Mouse (Mus musculus) embryonic facial prominence, embryonic 10.5 days (tissue): ENCODE results near the gene Stk40. TPM values are rescaled to one million over a fixed set of nuclear protein-coding genes. Genes with fewer than 3 reads are reported as not detected.

Source experiments
- DNase-seq: peaks from one replicate; pipeline ENCODE4 v3.0.0-alpha.2; 2017; ENCODE audit warnings: low spot score
- H3K27ac ChIP-seq: fragments of 300-500 bp; sonication (generic); replicated peaks from 2 replicates; pipeline ENCODE4 v1.5.1; 2016; ENCODE audit warnings: mild to moderate bottlenecking
- H3K27me3 ChIP-seq: fragments of 300-500 bp; sonication (generic); replicated peaks from 2 replicates; pipeline ENCODE4 v1.6.1; 2016; ENCODE audit warnings: low read depth, mild to moderate bottlenecking; ENCODE audit not compliant: poor library complexity, severe bottlenecking
- H3K36me3 ChIP-seq: fragments of 300-500 bp; sonication (generic); replicated peaks from 2 replicates; pipeline ENCODE4 v1.6.1; 2016; ENCODE audit warnings: mild to moderate bottlenecking, moderate library complexity
- H3K4me1 ChIP-seq: fragments of 300-500 bp; sonication (generic); 2 replicates; pipeline ENCODE4 v1.6.1; 2016
- H3K4me3 ChIP-seq: fragments of 300-500 bp; sonication (generic); 2 replicates; pipeline ENCODE4 v1.5.1; 2016; ENCODE audit warnings: mild to moderate bottlenecking, moderate library complexity
- H3K9me3 ChIP-seq: fragments of 300-500 bp; sonication (generic); 2 replicates; pipeline ENCODE4 v1.6.1; 2016; ENCODE audit warnings: mild to moderate bottlenecking
- WGBS: fragments of 180-500 bp; shearing (Covaris S2); methylation state at CpG from one replicate; pipeline ENCODE4 v1.1.7; 2016; 5-methylcytosine and 5-hydroxymethylcytosine counted together
- polyA plus RNA-seq: library from polyadenylated mRNA; unstranded; fragments of >200 nt; fragmentation: Nextera tagmentation; extraction: Ambion mirVana; gene quantifications from 2 replicates; pipeline ENCODE4 v1.2.1, GENCODE M21; 2016

Gene Stk40
- polyA plus RNA-seq, 1 experiment from 2014 or later = 43.8 TPM

GRCm38 (mm10) chr4:126117116-126117515, 13.4 kb downstream of the Stk40 start:
- no peak overlapping the region for H3K27ac ChIP-seq
- H3K36me3 ChIP-seq = peaks cover 41% of the 10 kb centered on the region
- H3K4me1 ChIP-seq = peaks cover 12% of the 10 kb centered on the region
- no peak overlapping the region for H3K4me3 ChIP-seq
- H3K9me3 ChIP-seq = peaks cover 11% of the 10 kb centered on the region; the same call in 1 of the 2 replicates
- no peak for DNase-seq
- H3K27me3 ChIP-seq = no peaks in the 10 kb centered on the region
- 92% methylated on average over 8 of the region's 8 CpGs for WGBS

GRCm38 (mm10) chr4:126118651-126119050, 14.9 kb downstream of the Stk40 start:
- peaks cover 46% of the 10 kb centered on the region for H3K36me3 ChIP-seq
- no peaks in the 10 kb centered on the region for H3K27me3 ChIP-seq
- H3K4me1 ChIP-seq = peaks cover 12% of the 10 kb centered on the region
- no peak for DNase-seq
- no peak overlapping the region for H3K27ac ChIP-seq
- peaks cover 11% of the 10 kb centered on the region; the same call in 1 of the 2 replicates for H3K9me3 ChIP-seq
- WGBS = 92% methylated on average over 4 of the region's 4 CpGs
- no peak overlapping the region for H3K4me3 ChIP-seq

GRCm38 (mm10) chr4:126119051-126119450, 15.3 kb downstream of the Stk40 start:
- H3K27ac ChIP-seq = no peak overlapping the region
- no peak for DNase-seq
- peaks cover 48% of the 10 kb centered on the region for H3K36me3 ChIP-seq
- 76% methylated on average over 1 of the region's 1 CpGs for WGBS
- H3K4me1 ChIP-seq = peaks cover 9% of the 10 kb centered on the region
- H3K9me3 ChIP-seq = peaks cover 11% of the 10 kb centered on the region; the same call in 1 of the 2 replicates
- no peak overlapping the region for H3K4me3 ChIP-seq
- no peaks in the 10 kb centered on the region for H3K27me3 ChIP-seq

- peaks cover 11% of the 10 kb centered on the region; the same call in 1 of the 2 replicates for H3K9me3 ChIP-seq
- no peak for DNase-seq
- H3K4me1 ChIP-seq = peaks cover 9% of the 10 kb centered on the region
- no peak overlapping the region for H3K4me3 ChIP-seq
- H3K36me3 ChIP-seq = peaks cover 58% of the 10 kb centered on the region
- no peak overlapping the region for H3K27ac ChIP-seq
- WGBS = 92% methylated on average over 5 of the region's 5 CpGs
- no peaks in the 10 kb centered on the region for H3K27me3 ChIP-seq
Observed at GRCm38 (mm10) chr4:126120052-126120451, 16.3 kb downstream of the Stk40 start.

- H3K4me3 ChIP-seq = no peak overlapping the region
- H3K27me3 ChIP-seq = no peaks in the 10 kb centered on the region
- no peak overlapping the region for H3K27ac ChIP-seq
- H3K36me3 ChIP-seq = peaks cover 62% of the 10 kb centered on the region
- peaks cover 11% of the 10 kb centered on the region; the same call in 1 of the 2 replicates for H3K9me3 ChIP-seq
- DNase-seq = no peak
- WGBS = 93% methylated on average over 2 of the region's 2 CpGs
- peaks cover 7% of the 10 kb centered on the region for H3K4me1 ChIP-seq
Observed at GRCm38 (mm10) chr4:126120506-126120905, 16.7 kb downstream of the Stk40 start.

GRCm38 (mm10) chr4:126123309-126124040, 19.7 kb downstream of the Stk40 start:
- peaks cover 79% of the 10 kb centered on the region for H3K36me3 ChIP-seq
- H3K4me3 ChIP-seq = no peak overlapping the region
- no peak overlapping the region for H3K27ac ChIP-seq
- WGBS = 92% methylated on average over 10 of the region's 10 CpGs
- peaks cover 11% of the 10 kb centered on the region; the same call in 1 of the 2 replicates for H3K9me3 ChIP-seq
- DNase-seq = no peak
- no peaks in the 10 kb centered on the region for H3K4me1 ChIP-seq
- H3K27me3 ChIP-seq = no peaks in the 10 kb centered on the region

GRCm38 (mm10) chr4:126130502-126130901, 26.7 kb downstream of the Stk40 start:
- Histone ChIP-seq H3K9me3 (no peaks in the 10 kb centered on the region), H3K36me3 (peaks cover 92% of the 10 kb centered on the region), H3K4me1 (peaks cover 46% of the 10 kb centered on the region), H3K27ac (peak overlapping the region; percentile 74), H3K4me3 (no peak overlapping the region), H3K27me3 (no peaks in the 10 kb centered on the region)
- DNase-seq = peak; percentile 54
- 40% methylated on average over 11 of the region's 11 CpGs for WGBS

GRCm38 (mm10) chr4:126131290-126132121, 27.7 kb downstream of the Stk40 start:
- peaks cover 46% of the 10 kb centered on the region for H3K4me1 ChIP-seq
- no peak overlapping the region for H3K4me3 ChIP-seq
- no peaks in the 10 kb centered on the region for H3K27me3 ChIP-seq
- peak overlapping the region; percentile 75 for H3K27ac ChIP-seq
- WGBS = 65% methylated on average over 10 of the region's 10 CpGs
- H3K36me3 ChIP-seq = peaks cover 92% of the 10 kb centered on the region
- no peaks in the 10 kb centered on the region for H3K9me3 ChIP-seq
- peak; percentile 37 for DNase-seq

GRCm38 (mm10) chr4:126132636-126133264, 29.0 kb downstream of the Stk40 start:
- WGBS = 81% methylated on average over 6 of the region's 6 CpGs
- Histone ChIP-seq H3K9me3 (no peaks in the 10 kb centered on the region), H3K27ac (peak overlapping the region; percentile 75), H3K36me3 (peaks cover 91% of the 10 kb centered on the region), H3K4me1 (peaks cover 46% of the 10 kb centered on the region), H3K27me3 (no peaks in the 10 kb centered on the region), H3K4me3 (no peak overlapping the region)
- DNase-seq = no peak

GRCm38 (mm10) chr4:126134236-126134635, 30.5 kb downstream of the Stk40 start:
- H3K4me1 ChIP-seq = peaks cover 43% of the 10 kb centered on the region
- no peak for DNase-seq
- H3K9me3 ChIP-seq = no peaks in the 10 kb centered on the region
- H3K4me3 ChIP-seq = no peak overlapping the region
- H3K36me3 ChIP-seq = peaks cover 91% of the 10 kb centered on the region
- H3K27ac ChIP-seq = no peak overlapping the region
- H3K27me3 ChIP-seq = no peaks in the 10 kb centered on the region
- WGBS = 91% methylated on average over 4 of the region's 4 CpGs

- Histone ChIP-seq H3K4me3 (no peak overlapping the region), H3K9me3 (no peaks in the 10 kb centered on the region), H3K27ac (no peak overlapping the region), H3K4me1 (peaks cover 39% of the 10 kb centered on the region), H3K36me3 (peaks cover 91% of the 10 kb centered on the region), H3K27me3 (no peaks in the 10 kb centered on the region)
- no peak for DNase-seq
- 91% methylated on average over 4 of the region's 4 CpGs for WGBS
Observed at GRCm38 (mm10) chr4:126134639-126135038, 30.9 kb downstream of the Stk40 start.

GRCm38 (mm10) chr4:126137773-126138172, 34.0 kb downstream of the Stk40 start:
- Histone ChIP-seq H3K4me3 (no peak overlapping the region), H3K4me1 (peaks cover 25% of the 10 kb centered on the region), H3K27me3 (no peaks in the 10 kb centered on the region), H3K9me3 (no peaks in the 10 kb centered on the region), H3K36me3 (peaks cover 81% of the 10 kb centered on the region), H3K27ac (0 out of 2 replicates have a peak overlapping the region, but pooled peaks have one; percentile 14)
- no peak for DNase-seq
- WGBS = 79% methylated on average over 4 of the region's 4 CpGs
